In genomic region chr7:51175211-51175610, GRCm38 (mm10) we compare ENCODE assay signal across 17 mouse cellular contexts.
"Had no signal": no experiment of that assay in that cellular context is flagged by ENCODE, and none has a peak within 500 bp of the region (broad histone marks: within the 10 kb centered on the region; RNA-seq: fewer than 3 reads in every experiment).

No protein-coding gene starts in this region.

- ATAC-seq: intestine, embryonic 16.5 days; liver, embryonic 12.5 days; midbrain, embryonic 13.5 days had no signal

- H3K4me2 ChIP-seq: limb, embryonic 13.5 days; liver, embryonic 12.5 days; liver, embryonic 15.5 days; lung, embryonic 15.5 days; midbrain, embryonic 13.5 days had no signal

- H3K4me1 ChIP-seq: limb, embryonic 10.5 days; limb, embryonic 13.5 days; liver, embryonic 12.5 days; liver, embryonic 15.5 days; lung, embryonic 15.5 days; megakaryocyte, embryonic 14.5 days; midbrain, embryonic 10.5 days; midbrain, embryonic 13.5 days had no signal

- H3K36me3 ChIP-seq: limb, embryonic 10.5 days; limb, embryonic 13.5 days; liver, embryonic 12.5 days; liver, embryonic 15.5 days; lung, embryonic 15.5 days; midbrain, embryonic 10.5 days; midbrain, embryonic 13.5 days had no signal

- H3K27ac ChIP-seq: layer of hippocampus, adult 2 months; limb, embryonic 10.5 days; limb, embryonic 13.5 days; liver, embryonic 12.5 days; liver, embryonic 15.5 days; lung, embryonic 15.5 days; midbrain, embryonic 10.5 days; midbrain, embryonic 13.5 days had no signal

- H3K27me3 ChIP-seq: limb, embryonic 13.5 days; liver, embryonic 12.5 days; liver, embryonic 15.5 days; lung, embryonic 15.5 days; megakaryocyte, embryonic 14.5 days; midbrain, embryonic 13.5 days had no signal

- H3K4me3 ChIP-seq: layer of hippocampus, adult 2 months; limb, embryonic 10.5 days; limb, embryonic 13.5 days; liver, embryonic 12.5 days; liver, embryonic 15.5 days; lung, embryonic 15.5 days; megakaryocyte, embryonic 14.5 days; midbrain, embryonic 10.5 days; midbrain, embryonic 13.5 days had no signal

- H3K9ac ChIP-seq: limb, embryonic 13.5 days; liver, embryonic 12.5 days; liver, embryonic 15.5 days; lung, embryonic 15.5 days; midbrain, embryonic 13.5 days had no signal

- H3K9me3 ChIP-seq: limb, embryonic 10.5 days; limb, embryonic 13.5 days; liver, embryonic 12.5 days; liver, embryonic 15.5 days; lung, embryonic 15.5 days; midbrain, embryonic 10.5 days; midbrain, embryonic 13.5 days had no signal

- DNase-seq: layer of hippocampus, adult 9-11 months; liver; lung, adult 18-20 months; lung, postnatal 10 days; lung, postnatal 36 days; thymus, adult 18-20 months; thymus, postnatal 36 days had no signal
